Mouse (Mus musculus) MEL (cell line): ENCODE measurements around the gene Kdm4a.

Experiments
- CTCF ChIP-seq, 3 experiments: IDR thresholded peaks in 2 of 3; conservative IDR thresholded peaks in 1 of 3; 2 replicates each; pipeline ENCODE4 v1.5.1; 2011 to 2012; ENCODE audit warnings: low read length in 3 of 3, low read depth in 2 of 3, mild to moderate bottlenecking in 2 of 3, improper control_type of control experiment in 1 of 3, inconsistent platforms in 1 of 3, mixed read lengths in 1 of 3, moderate library complexity in 1 of 3; ENCODE audit not compliant: control insufficient read depth in 1 of 3, insufficient read depth in 1 of 3, poor library complexity in 1 of 3, severe bottlenecking in 1 of 3
- EP300 ChIP-seq, 2 experiments: IDR thresholded peaks; 2 replicates each; pipeline ENCODE4 v1.6.1; 2011; ENCODE audit warnings: improper control_type of control experiment in 2 of 2, low read length in 2 of 2, low read depth in 1 of 2, mild to moderate bottlenecking in 1 of 2
- GABPA ChIP-seq: IDR thresholded peaks from 2 replicates; pipeline ENCODE4 v1.6.1; 2012; ENCODE audit warnings: low read depth, mild to moderate bottlenecking, inconsistent platforms, low read length, improper control_type of control experiment, moderate library complexity
- GATA1 ChIP-seq: IDR thresholded peaks from 2 replicates; pipeline ENCODE4 v1.6.1; 2011; ENCODE audit warnings: low read depth, low read length, improper control_type of control experiment
- MAFK ChIP-seq: IDR thresholded peaks from 2 replicates; pipeline ENCODE4 v1.6.1; 2011; ENCODE audit warnings: low read depth, mild to moderate bottlenecking, low read length, improper control_type of control experiment, borderline replicate concordance
- MAX ChIP-seq: IDR thresholded peaks from 2 replicates; pipeline ENCODE4 v1.6.1; 2011; ENCODE audit warnings: low read length, improper control_type of control experiment
- MAZ ChIP-seq: IDR thresholded peaks from 2 replicates; pipeline ENCODE4 v1.6.1; 2012; ENCODE audit warnings: low read depth, mild to moderate bottlenecking, inconsistent platforms, low read length, improper control_type of control experiment
- MEF2A ChIP-seq: IDR thresholded peaks from 2 replicates; pipeline ENCODE4 v1.6.1; 2014; ENCODE audit warnings: low read depth, mild to moderate bottlenecking, inconsistent platforms, low read length, improper control_type of control experiment; ENCODE audit not compliant: poor library complexity, insufficient replicate concordance, severe bottlenecking; ENCODE audit errors: extremely low read depth
- NRF1 ChIP-seq: IDR thresholded peaks from 2 replicates; pipeline ENCODE4 v1.6.1; 2014; ENCODE audit warnings: low read depth, mild to moderate bottlenecking, inconsistent platforms, low read length, improper control_type of control experiment, moderate library complexity; ENCODE audit not compliant: poor library complexity, insufficient read depth, severe bottlenecking
- POLR2A ChIP-seq, 2 experiments: IDR thresholded peaks; 2 replicates each; pipeline ENCODE4 v1.6.1; 2011 to 2012; ENCODE audit warnings: low read length in 2 of 2, mild to moderate bottlenecking in 2 of 2, control low read depth in 1 of 2, improper control_type of control experiment in 1 of 2, low read depth in 1 of 2, moderate library complexity in 1 of 2; ENCODE audit not compliant: control insufficient read depth in 1 of 2, insufficient read depth in 1 of 2, poor library complexity in 1 of 2
- TBP ChIP-seq: IDR thresholded peaks from 2 replicates; pipeline ENCODE4 v1.8.0; 2011; ENCODE audit warnings: low read depth, low read length, improper control_type of control experiment
- USF1 ChIP-seq: IDR thresholded peaks from 2 replicates; pipeline ENCODE4 v1.6.1; 2014; ENCODE audit warnings: low read depth, mild to moderate bottlenecking, inconsistent platforms, low read length, improper control_type of control experiment, moderate library complexity

DNA sequence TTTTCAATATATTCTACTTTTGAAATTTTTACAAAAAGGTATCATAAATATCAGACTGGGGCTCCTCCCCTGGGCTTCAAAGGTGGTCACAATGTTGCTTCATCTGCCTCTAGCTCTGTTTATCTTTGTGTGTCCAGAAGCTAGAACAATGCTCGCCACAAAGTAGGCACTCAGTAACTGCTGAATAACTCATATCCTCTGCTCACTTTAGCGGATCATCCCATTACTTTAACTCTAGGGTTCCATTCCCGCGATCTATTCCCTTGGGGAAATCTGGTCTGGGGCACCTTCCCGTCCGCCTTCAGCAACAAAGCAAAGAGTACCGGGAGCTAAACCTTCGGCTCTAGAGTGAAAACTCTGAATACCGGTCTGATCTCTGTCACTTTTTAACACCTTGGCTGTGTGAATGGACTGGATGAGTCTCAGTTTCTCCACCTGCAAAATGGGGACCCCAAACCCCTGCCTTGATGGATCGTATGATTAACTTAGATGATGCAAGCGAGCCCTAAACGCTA, 834 bp downstream of the Kdm4a start:
- TF ChIP-seq MAFK (no peak), TBP (no peak), MAX (no peak), CTCF (IDR thresholded peaks at IDR 0.05 in 2 of 3, conservative IDR thresholded peaks at IDR 0.05 in 1 of 3; ENCODE audit: control insufficient read depth in 1 of 3, insufficient read depth in 1 of 3, low read depth in 2 of 3, low read length in 3 of 3, poor library complexity in 1 of 3, severe bottlenecking in 1 of 3) (no peak), GATA1 (no peak), EP300 (IDR thresholded peaks at IDR 0.05; ENCODE audit: low read depth in 1 of 2, low read length in 2 of 2) (no peak), USF1 (no peak), MEF2A (no peak), POLR2A (IDR thresholded peaks at IDR 0.05; ENCODE audit: control insufficient read depth in 1 of 2, insufficient read depth in 1 of 2, low read depth in 1 of 2, low read length in 2 of 2, poor library complexity in 1 of 2) (no peak), MAZ (no peak), NRF1 (no peak), GABPA (no peak)
